Mouse (Mus musculus): ENCODE data around the gene Layn. TPM values are rescaled to one million over a fixed set of nuclear protein-coding genes. Genes with fewer than 3 reads are reported as not detected.

Gene Layn
- polyA plus RNA-seq (2014; fragmentation: Illumina TruSeq; extraction: RNeasy Lipid Tissue Mini Kit (QIAGEN cat#74804); ENCODE audit: insufficient read depth, low read depth, low replicate concordance), result 5.0 TPM

DNA sequence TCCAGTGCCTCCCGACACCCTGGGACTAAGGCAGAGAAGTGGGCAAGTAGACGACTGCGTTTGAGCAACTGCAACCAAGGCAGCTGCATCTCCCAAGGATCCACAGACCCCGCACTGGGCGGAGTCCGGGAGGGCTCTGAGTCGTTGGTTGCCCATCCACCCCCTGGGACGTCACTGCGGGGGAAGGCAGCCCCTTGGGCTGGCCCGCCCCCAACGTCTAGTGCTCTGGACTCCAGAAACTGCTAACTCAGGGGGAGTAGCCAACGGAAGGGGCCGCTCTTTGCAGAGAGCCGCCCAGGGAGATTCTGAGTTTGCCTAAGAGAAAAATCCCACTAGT, at the start of gene Layn:
Gene Layn (minus strand): TSS at position 116 of the 337 bp plus-strand sequence.

GRCm38 (mm10) chr9:51101756-51102425, 25.0 kb upstream of the Layn start, which contains the start of gene 4833427G06Rik:
Gene 4833427G06Rik, minus strand, starts transcription at chr9:51102078.

GRCm38 (mm10) chr9:51060601-51061000, 16.3 kb downstream of the Layn start, which contains the start of gene Btg4:
Gene Btg4, plus strand, starts transcription at chr9:51060901.

DNA sequence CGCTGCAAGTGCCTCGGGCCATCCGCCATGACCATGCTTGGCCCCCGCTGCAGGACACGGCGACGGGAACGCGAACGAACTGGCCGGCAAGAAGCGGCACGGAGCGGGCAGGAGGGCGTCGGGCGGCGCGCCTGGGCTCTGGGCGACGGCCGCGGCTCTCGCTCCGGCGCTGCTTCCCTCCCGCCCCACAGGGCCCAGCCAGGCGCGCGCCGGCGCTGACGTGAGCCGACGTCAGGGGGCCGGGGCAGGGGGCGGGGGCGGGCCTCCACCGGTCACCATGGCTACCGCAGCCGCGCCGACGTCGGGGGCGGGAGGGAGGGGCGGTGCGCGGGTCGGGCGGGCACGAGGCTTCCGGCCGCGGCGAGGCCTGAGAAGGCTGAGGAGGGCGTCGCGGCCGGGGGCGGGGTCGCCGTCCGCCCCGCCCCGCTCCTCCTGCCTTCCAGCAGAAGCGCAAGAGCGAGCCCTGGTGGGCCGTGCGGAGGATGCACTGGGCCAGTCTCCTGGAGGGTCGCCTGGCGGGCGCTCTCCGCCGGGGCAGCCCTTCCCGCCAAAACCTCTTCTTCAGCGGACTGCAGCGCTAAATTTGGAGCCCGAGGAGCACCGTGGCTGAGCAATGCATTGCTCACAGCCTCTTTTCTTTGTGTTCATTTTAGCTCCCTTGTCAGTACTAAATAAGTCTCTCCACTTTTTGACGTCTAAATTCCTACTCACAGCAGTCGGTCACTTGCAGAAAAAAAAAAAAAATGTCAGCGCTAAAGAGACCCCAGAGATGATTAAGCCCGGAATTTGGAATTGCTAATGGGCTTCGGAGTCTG, 67.8 kb downstream of the Layn start, which contains the start of gene Sik2:
Gene Sik2 (minus strand): TSS at position 233 of the 815 bp plus-strand sequence.

Other genes starting within 250 kb of the Layn start
- 13.1 TPM for gene Ppp2r1b, start 231.8 kb downstream of the Layn start, polyA plus RNA-seq (2014; fragmentation: Illumina TruSeq; extraction: RNeasy Lipid Tissue Mini Kit (QIAGEN cat#74804); ENCODE audit: insufficient read depth, low read depth, low replicate concordance)
- 4.0 TPM for gene Sik2, start 68.0 kb downstream of the Layn start, polyA plus RNA-seq (2014; fragmentation: Illumina TruSeq; extraction: RNeasy Lipid Tissue Mini Kit (QIAGEN cat#74804); ENCODE audit: insufficient read depth, low read depth, low replicate concordance)
- 0.62 TPM for gene Btg4, start 16.2 kb downstream of the Layn start, polyA plus RNA-seq (2014; fragmentation: Illumina TruSeq; extraction: RNeasy Lipid Tissue Mini Kit (QIAGEN cat#74804); ENCODE audit: insufficient read depth, low read depth, low replicate concordance)
- gene 4833427G06Rik, start 25.0 kb upstream of the Layn start, polyA plus RNA-seq (2014; fragmentation: Illumina TruSeq; extraction: RNeasy Lipid Tissue Mini Kit (QIAGEN cat#74804); ENCODE audit: insufficient read depth, low read depth, low replicate concordance), result 11.7 TPM
- gene Gm32742, start 88.4 kb upstream of the Layn start, polyA plus RNA-seq (2014; fragmentation: Illumina TruSeq; extraction: RNeasy Lipid Tissue Mini Kit (QIAGEN cat#74804); ENCODE audit: insufficient read depth, low read depth, low replicate concordance), result 0.09 TPM
- gene Pou2af1, start 136.6 kb upstream of the Layn start, polyA plus RNA-seq (2014; fragmentation: Illumina TruSeq; extraction: RNeasy Lipid Tissue Mini Kit (QIAGEN cat#74804); ENCODE audit: insufficient read depth, low read depth, low replicate concordance), result 11.3 TPM
- gene Colca2, start 201.5 kb upstream of the Layn start, polyA plus RNA-seq (2014; fragmentation: Illumina TruSeq; extraction: RNeasy Lipid Tissue Mini Kit (QIAGEN cat#74804); ENCODE audit: insufficient read depth, low read depth, low replicate concordance), result 4.1 TPM

Measured in lung, adult 10 weeks (tissue).